Mouse (Mus musculus): ENCODE data around the gene Slx1b. TPM values are rescaled to one million over a fixed set of nuclear protein-coding genes. Genes with fewer than 3 reads are reported as not detected.
"Not testable (repeated sequence)": the region's sequence is repeated elsewhere in the genome, so short reads cannot be mapped to it uniquely, and the experiment has no call there.

Gene Slx1b
- polyA plus RNA-seq, 1 experiment from 2014 or later, result 21.1 TPM

DNA sequence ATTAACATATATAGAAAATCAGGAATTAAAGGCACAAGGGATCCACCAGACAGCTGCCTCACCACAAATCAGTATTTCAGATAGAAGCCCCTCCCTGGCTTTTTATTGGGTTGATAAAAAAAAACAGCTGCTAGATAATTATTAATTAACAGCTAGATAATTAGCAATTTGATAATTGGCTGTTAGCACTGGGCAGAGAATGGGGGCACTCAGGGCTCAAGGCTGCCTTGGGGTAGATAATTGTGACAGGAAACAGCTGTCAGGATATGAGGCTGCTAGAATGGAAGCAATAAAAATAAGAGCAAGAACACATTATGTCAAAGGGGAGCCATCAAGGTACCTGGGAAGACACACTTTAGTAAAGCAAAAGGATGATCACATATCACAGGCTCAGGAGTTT, 50.7 kb downstream of the Slx1b start:
- no peak overlapping the region for H3K4me3 ChIP-seq (replicated peaks)
- H3K9ac ChIP-seq (replicated peaks), result no peak overlapping the region
- H3K9me3 ChIP-seq, result no peaks in the 10 kb centered on the region
- no peak for ATAC-seq
- no peak overlapping the region for H3K4me2 ChIP-seq (replicated peaks)
- H3K27ac ChIP-seq, result no peak overlapping the region
- H3K36me3 ChIP-seq, result no peaks in the 10 kb centered on the region
- no peaks in the 10 kb centered on the region for H3K27me3 ChIP-seq
- peaks cover 3% of the 10 kb centered on the region for H3K4me1 ChIP-seq (replicated peaks)

GRCm38 (mm10) chr7:126644345-126644744, 51.2 kb downstream of the Slx1b start:
- H3K4me2 ChIP-seq (replicated peaks), result no peak overlapping the region
- H3K27ac ChIP-seq, result no peak overlapping the region
- no peaks in the 10 kb centered on the region for H3K27me3 ChIP-seq
- H3K36me3 ChIP-seq, result no peaks in the 10 kb centered on the region
- no peaks in the 10 kb centered on the region for H3K9me3 ChIP-seq
- H3K9ac ChIP-seq (replicated peaks), result no peak overlapping the region
- ATAC-seq, result no peak
- WGBS, result 78% methylated on average over 3 of the region's 3 CpGs
- no peaks in the 10 kb centered on the region for H3K4me1 ChIP-seq (replicated peaks)
- no peak overlapping the region for H3K4me3 ChIP-seq (replicated peaks)

DNA sequence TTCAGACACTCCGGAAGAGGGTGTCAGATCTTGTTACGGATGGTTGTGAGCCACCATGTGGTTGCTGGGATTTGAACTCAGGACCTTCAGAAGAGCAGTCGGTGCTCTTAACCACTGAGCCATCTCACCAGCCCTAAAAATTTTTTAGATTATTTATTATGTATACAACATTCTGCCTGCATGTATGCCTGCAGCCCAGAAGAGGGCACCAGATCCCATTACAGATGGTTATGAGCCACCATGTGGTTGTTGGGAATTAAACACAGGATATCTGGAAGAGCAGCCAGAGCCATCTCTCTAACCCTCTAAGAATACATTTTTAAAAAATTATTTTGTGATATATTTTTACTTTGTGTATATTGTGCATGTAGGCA, 52.4 kb downstream of the Slx1b start:
- H3K27me3 ChIP-seq; H3K4me2 ChIP-seq (replicated peaks); H3K9me3 ChIP-seq; H3K4me3 ChIP-seq (replicated peaks); H3K36me3 ChIP-seq; H3K27ac ChIP-seq; ATAC-seq; H3K4me1 ChIP-seq (replicated peaks); H3K9ac ChIP-seq (replicated peaks): not testable (repeated sequence)
- WGBS, result 68% methylated on average over 3 of the region's 3 CpGs

GRCm38 (mm10) chr7:126642545-126643243, 52.9 kb downstream of the Slx1b start:
- Histone ChIP-seq H3K36me3 (no peaks in the 10 kb centered on the region), H3K4me1 (replicated peaks) (no peaks in the 10 kb centered on the region), H3K9ac (replicated peaks) (no peak overlapping the region), H3K4me3 (replicated peaks) (no peak overlapping the region), H3K9me3 (no peaks in the 10 kb centered on the region), H3K27me3 (no peaks in the 10 kb centered on the region), H3K4me2 (replicated peaks) (no peak overlapping the region), H3K27ac (no peak overlapping the region)
- no peak for ATAC-seq
- 72% methylated on average over 5 of the region's 5 CpGs for WGBS

Other genes with a start within 250 kb of the Slx1b start
- gene Atp2a1, start 232.7 kb downstream of the Slx1b start, polyA plus RNA-seq (2015; fragmentation: Nextera tagmentation; extraction: Ambion mirVana), result 0.32 and 0.49 TPM in 2 replicates
- gene Sh2b1, start 220.4 kb downstream of the Slx1b start, polyA plus RNA-seq (2015; fragmentation: Nextera tagmentation; extraction: Ambion mirVana), result 63.7 and 69.5 TPM in 2 replicates
- 117 and 124 TPM in 2 replicates for gene Tufm, start 208.4 kb downstream of the Slx1b start, polyA plus RNA-seq (2015; fragmentation: Nextera tagmentation; extraction: Ambion mirVana)
- gene Atxn2l, start 192.3 kb downstream of the Slx1b start, polyA plus RNA-seq (2015; fragmentation: Nextera tagmentation; extraction: Ambion mirVana), result 65.1 and 76.5 TPM in 2 replicates
- 207 and 213 TPM in 2 replicates for gene Eif3c, start 129.4 kb downstream of the Slx1b start, polyA plus RNA-seq (2015; fragmentation: Nextera tagmentation; extraction: Ambion mirVana)
- gene Apobr, start 110.8 kb downstream of the Slx1b start, polyA plus RNA-seq (2015; fragmentation: Nextera tagmentation; extraction: Ambion mirVana), result 0.21 and 0.69 TPM in 2 replicates
- 27.7 and 28.8 TPM in 2 replicates for gene Cln3, start 110.0 kb downstream of the Slx1b start, polyA plus RNA-seq (2015; fragmentation: Nextera tagmentation; extraction: Ambion mirVana)
- not detected in 2 replicates for gene Il27, start 100.8 kb downstream of the Slx1b start, polyA plus RNA-seq (2015; fragmentation: Nextera tagmentation; extraction: Ambion mirVana)
- gene Nupr1, start 64.9 kb downstream of the Slx1b start, polyA plus RNA-seq (2015; fragmentation: Nextera tagmentation; extraction: Ambion mirVana), result 4.8 and 7.6 TPM in 2 replicates
- gene Sgf29, start 46.5 kb downstream of the Slx1b start, polyA plus RNA-seq (2015; fragmentation: Nextera tagmentation; extraction: Ambion mirVana), result 54.5 and 57.0 TPM in 2 replicates
- 0.93 and 1.9 TPM in 2 replicates for gene Sult1a1, start 19.4 kb downstream of the Slx1b start, polyA plus RNA-seq (2015; fragmentation: Nextera tagmentation; extraction: Ambion mirVana)
- gene Bola2, start 383 bp downstream of the Slx1b start, polyA plus RNA-seq (2015; fragmentation: Nextera tagmentation; extraction: Ambion mirVana), result 141 and 158 TPM in 2 replicates
- 96.3 and 101 TPM in 2 replicates for gene Coro1a, start 12.0 kb upstream of the Slx1b start, polyA plus RNA-seq (2015; fragmentation: Nextera tagmentation; extraction: Ambion mirVana)
- gene Mapk3, start 63.8 kb upstream of the Slx1b start, polyA plus RNA-seq (2015; fragmentation: Nextera tagmentation; extraction: Ambion mirVana), result 78.8 and 80.7 TPM in 2 replicates
- gene Gdpd3, start 70.5 kb upstream of the Slx1b start, polyA plus RNA-seq (2015; fragmentation: Nextera tagmentation; extraction: Ambion mirVana), result 2.5 and 2.9 TPM in 2 replicates
- gene Ypel3, start 81.2 kb upstream of the Slx1b start, polyA plus RNA-seq (2015; fragmentation: Nextera tagmentation; extraction: Ambion mirVana), result 163 and 180 TPM in 2 replicates
- gene Tbx6, start 85.7 kb upstream of the Slx1b start, polyA plus RNA-seq (2015; fragmentation: Nextera tagmentation; extraction: Ambion mirVana), result 0.36 and 0.49 TPM in 2 replicates
- 224 and 241 TPM in 2 replicates for gene Ppp4c, start 96.7 kb upstream of the Slx1b start, polyA plus RNA-seq (2015; fragmentation: Nextera tagmentation; extraction: Ambion mirVana)
- 48.3 and 52.6 TPM in 2 replicates for gene Fam57b, start 101.9 kb upstream of the Slx1b start, polyA plus RNA-seq (2015; fragmentation: Nextera tagmentation; extraction: Ambion mirVana)
- not detected in 2 replicates for gene 4930451I11Rik, start 135.9 kb upstream of the Slx1b start, polyA plus RNA-seq (2015; fragmentation: Nextera tagmentation; extraction: Ambion mirVana)
- gene Doc2a, start 151.6 kb upstream of the Slx1b start, polyA plus RNA-seq (2015; fragmentation: Nextera tagmentation; extraction: Ambion mirVana), result 5.3 and 8.5 TPM in 2 replicates
- 26.8 and 28.5 TPM in 2 replicates for gene Hirip3, start 166.2 kb upstream of the Slx1b start, polyA plus RNA-seq (2015; fragmentation: Nextera tagmentation; extraction: Ambion mirVana)
- gene Ino80e, start 166.6 kb upstream of the Slx1b start, polyA plus RNA-seq (2015; fragmentation: Nextera tagmentation; extraction: Ambion mirVana), result 84.3 and 88.8 TPM in 2 replicates
- gene Taok2, start 188.9 kb upstream of the Slx1b start, polyA plus RNA-seq (2015; fragmentation: Nextera tagmentation; extraction: Ambion mirVana), result 61.4 and 63.1 TPM in 2 replicates
- gene Tmem219, start 227.1 kb upstream of the Slx1b start, polyA plus RNA-seq (2015; fragmentation: Nextera tagmentation; extraction: Ambion mirVana), result 33.2 and 35.0 TPM in 2 replicates
- 84.3 and 85.7 TPM in 2 replicates for gene Kctd13, start 233.1 kb upstream of the Slx1b start, polyA plus RNA-seq (2015; fragmentation: Nextera tagmentation; extraction: Ambion mirVana)